21 mouse cellular contexts compared by ENCODE assay signal in genomic region chr1:132437389-132437788, GRCm38 (mm10). TPM values are rescaled to one million over a fixed set of nuclear protein-coding genes. Genes with fewer than 3 reads are reported as not detected.
DNase-seq lines count a peak whose midpoint lies in the region; ATAC-seq and TF ChIP-seq lines count a peak whose summit lies in the region.
"Had no signal": no experiment of that assay in that cellular context is flagged by ENCODE, and none has a peak within 500 bp of the region (broad histone marks: within the 10 kb centered on the region; RNA-seq: fewer than 3 reads in every experiment).

No protein-coding gene starts in this region.

- TF ChIP-seq EP300 in heart, postnatal 0 days (IDR thresholded peaks at IDR 0.05; ENCODE audit: low read depth): no peak

- intact Hi-C loops in heart, postnatal 25 days (cut with DNase I): no loop called here

- H3K9me3 ChIP-seq in heart, postnatal 0 days (replicated peaks; ENCODE audit: control insufficient read depth, low read length): no peaks in the 10 kb centered on the region
- H3K9me3 ChIP-seq in lung, embryonic 16.5 days (ENCODE audit: control insufficient read depth, low read length): peaks cover 3% of the 10 kb centered on the region
- H3K9me3 ChIP-seq: embryonic facial prominence, embryonic 12.5 days; liver, embryonic 13.5 days; neural tube, embryonic 15.5 days had no signal

- no peak for TF ChIP-seq POLR2A in thymus, adult 2 months (IDR thresholded peaks at IDR 0.05; ENCODE audit: control insufficient read depth, extremely low read depth, insufficient read depth, low read length, poor library complexity)

- no peak for DNase-seq in heart, postnatal 0 days (ENCODE audit: low spot score)
- DNase-seq in heart, postnatal 25 days (ENCODE audit: low spot score): no peak
- DNase-seq in lung, postnatal 14 days: no peak
- no peak for DNase-seq in thymus, adult 2 months
- DNase-seq in B cell, adult 2 months: no peak
- DNase-seq: adrenal gland, postnatal 10 days; cerebellum, adult 11 months; cerebellum, adult 9-11 months; forebrain, postnatal 0 days; gastrocnemius, postnatal 36 days; liver, embryonic 13.5 days; lung, adult 2 months had no signal

- peaks cover 45% of the 10 kb centered on the region for H3K36me3 ChIP-seq in heart, postnatal 0 days (replicated peaks; ENCODE audit: control insufficient read depth, insufficient read depth, low read length)
- peaks cover 14% of the 10 kb centered on the region for H3K36me3 ChIP-seq in lung, embryonic 16.5 days (ENCODE audit: control insufficient read depth, insufficient read depth, low read length)
- peaks cover 4% of the 10 kb centered on the region; the same call in 1 of the 2 replicates for H3K36me3 ChIP-seq in thymus, adult 2 months (ENCODE audit: control insufficient read depth, insufficient read depth, low read length)

- no peak overlapping the region for H3K4me3 ChIP-seq in heart, postnatal 0 days (ENCODE audit: low read depth, low read length)
- H3K4me3 ChIP-seq in lung, embryonic 16.5 days (ENCODE audit: low read length): no peak overlapping the region
- no peak overlapping the region for H3K4me3 ChIP-seq in thymus, adult 2 months (ENCODE audit: control insufficient read depth, insufficient read depth, low read length)
- H3K4me3 ChIP-seq: embryonic facial prominence, embryonic 12.5 days; heart, embryonic 12.5 days; liver, embryonic 13.5 days; neural tube, embryonic 15.5 days had no signal

- H3K27me3 ChIP-seq in heart, postnatal 0 days (ENCODE audit: control insufficient read depth, insufficient read depth, low read length): no peaks in the 10 kb centered on the region
- no peaks in the 10 kb centered on the region for H3K27me3 ChIP-seq in lung, embryonic 16.5 days (ENCODE audit: control insufficient read depth, insufficient read depth, low read depth, low read length)
- H3K27me3 ChIP-seq in thymus, adult 2 months (ENCODE audit: control insufficient read depth, insufficient read depth, low read length): no peaks in the 10 kb centered on the region
- H3K27me3 ChIP-seq: embryonic facial prominence, embryonic 12.5 days; heart, embryonic 12.5 days; liver, embryonic 13.5 days; neural tube, embryonic 15.5 days had no signal

- H3K4me1 ChIP-seq in heart, postnatal 0 days (ENCODE audit: control insufficient read depth, insufficient read depth): peaks cover 7% of the 10 kb centered on the region; the same call in 1 of the 2 replicates
- H3K4me1 ChIP-seq in lung, embryonic 16.5 days (replicated peaks; ENCODE audit: control insufficient read depth, insufficient read depth, low read length): 0 out of 2 replicates have a peak, but pooled peaks cover 4% of the 10 kb centered on the region
- H3K4me1 ChIP-seq in thymus, adult 2 months (replicated peaks; ENCODE audit: control insufficient read depth, insufficient read depth, low read length): 0 out of 2 replicates have a peak, but pooled peaks cover 4% of the 10 kb centered on the region
- H3K4me1 ChIP-seq: liver, embryonic 13.5 days had no signal

- 78% methylated on average over 5 of the region's 5 CpGs for WGBS in heart, postnatal 0 days
- 74% methylated on average over 5 of the region's 5 CpGs for WGBS in lung, embryonic 16.5 days
- WGBS in thymus, adult 2 months: 36% methylated on average over 5 of the region's 5 CpGs

- no peak for ATAC-seq in heart, postnatal 0 days (ENCODE audit: insufficient read depth, low read depth)
- no peak for ATAC-seq in lung, embryonic 16.5 days (ENCODE audit: low read depth)
- peak; percentile 59 for ATAC-seq in common myeloid progenitor, adult 5-6 weeks (replicated peaks; ENCODE audit: low read depth, poor library complexity, severe bottlenecking)
- peak; percentile 64 for ATAC-seq in megakaryocyte progenitor cell, adult 5-6 weeks (replicated peaks; ENCODE audit: poor library complexity)
- ATAC-seq: forebrain, postnatal 0 days; intestine, postnatal 0 days had no signal

- TF ChIP-seq CTCF in heart, postnatal 0 days (IDR thresholded peaks at IDR 0.05; ENCODE audit: low read depth): no peak
- no peak for TF ChIP-seq CTCF in thymus, adult 2 months (IDR thresholded peaks at IDR 0.05; ENCODE audit: borderline replicate concordance, control insufficient read depth, extremely low read depth, insufficient read depth, low read length, poor library complexity)

- peak overlapping the region; percentile 70 for H3K27ac ChIP-seq in heart, postnatal 0 days (ENCODE audit: low read depth)
- 0 out of 2 replicates have a peak overlapping the region, but pooled peaks have one; percentile 11 for H3K27ac ChIP-seq in lung, embryonic 16.5 days (ENCODE audit: low read length)
- no peak overlapping the region for H3K27ac ChIP-seq in thymus, adult 2 months (ENCODE audit: control insufficient read depth, insufficient read depth, low read length)
- H3K27ac ChIP-seq: embryonic facial prominence, embryonic 12.5 days; liver, embryonic 13.5 days; macrophage; neural tube, embryonic 15.5 days had no signal

- no peak overlapping the region for H3K4me2 ChIP-seq in heart, postnatal 0 days (ENCODE audit: low read depth, low read length)
- H3K4me2 ChIP-seq in lung, embryonic 16.5 days (ENCODE audit: low read depth, low read length): no peak overlapping the region
- H3K4me2 ChIP-seq: embryonic facial prominence, embryonic 12.5 days; heart, embryonic 12.5 days; liver, embryonic 13.5 days; midbrain, embryonic 11.5 days; neural tube, embryonic 15.5 days had no signal

- no peak overlapping the region for H3K9ac ChIP-seq in heart, postnatal 0 days (replicated peaks; ENCODE audit: low read depth, low read length)
- no peak overlapping the region for H3K9ac ChIP-seq in lung, embryonic 16.5 days (ENCODE audit: low read length)
- H3K9ac ChIP-seq: embryonic facial prominence, embryonic 12.5 days; forebrain, postnatal 0 days; heart, embryonic 12.5 days; liver, embryonic 13.5 days; neural tube, embryonic 15.5 days had no signal

RNA-seq across cellular contexts. Expression of gene Dstyk, which starts 20.0 kb away (rescaled TPM):
- 6.7 and 37.6 TPM in 2 replicates for total RNA-seq in heart, postnatal 0 days (2014; rRNA removed; ENCODE audit: low replicate concordance)
- 6.3 and 6.7 TPM in 2 replicates for polyA plus RNA-seq in heart, postnatal 0 days (2015; fragmentation: Nextera tagmentation; extraction: Ambion mirVana)
- 10 to 100 TPM; 17.4 TPM for total RNA-seq in heart, postnatal 25 days (2021)
- 15.5 and 16.6 TPM in 2 replicates for polyA plus RNA-seq in lung, embryonic 16.5 days (2015; fragmentation: Nextera tagmentation; extraction: Ambion mirVana)
- 16.2 and 25.7 TPM in 2 replicates for total RNA-seq in common myeloid progenitor, adult 5-6 weeks (2017)
- 14.2 and 20.1 TPM in 2 replicates for total RNA-seq in megakaryocyte progenitor cell, adult 5-6 weeks (2015)
- 16.0 and 22.3 TPM in 2 replicates for total RNA-seq in megakaryocyte progenitor cell, adult 5-6 weeks (2017)
- 6.3 and 6.8 TPM in 2 replicates for polyA plus RNA-seq in thymus, adult 2 months (2012; rRNA removed)

RNA-seq across cellular contexts. Expression of gene Rbbp5, which starts 39.8 kb away (rescaled TPM):
- total RNA-seq in heart, postnatal 0 days (2014; rRNA removed; ENCODE audit: low replicate concordance): 21.6 and 35.3 TPM in 2 replicates
- polyA plus RNA-seq in heart, postnatal 0 days (2015; fragmentation: Nextera tagmentation; extraction: Ambion mirVana): 15.8 and 17.8 TPM in 2 replicates
- total RNA-seq in heart, postnatal 25 days (2021): 10 to 100 TPM; 18.9 to 24.2 TPM
- 45.6 and 46.8 TPM in 2 replicates for polyA plus RNA-seq in lung, embryonic 16.5 days (2015; fragmentation: Nextera tagmentation; extraction: Ambion mirVana)
- total RNA-seq in common myeloid progenitor, adult 5-6 weeks (2017): 47.4 and 56.9 TPM in 2 replicates
- 47.7 and 50.0 TPM in 2 replicates for total RNA-seq in megakaryocyte progenitor cell, adult 5-6 weeks (2015)
- 51.8 and 72.9 TPM in 2 replicates for total RNA-seq in megakaryocyte progenitor cell, adult 5-6 weeks (2017)
- 33.1 TPM in 2 replicates for polyA plus RNA-seq in thymus, adult 2 months (2012; rRNA removed)

RNA-seq across cellular contexts. Expression of gene Tmcc2, which starts 46.3 kb away (rescaled TPM):
- total RNA-seq in heart, postnatal 0 days (2014; rRNA removed; ENCODE audit: low replicate concordance): 19.9 and 20.4 TPM in 2 replicates
- 4.6 and 6.5 TPM in 2 replicates for polyA plus RNA-seq in heart, postnatal 0 days (2015; fragmentation: Nextera tagmentation; extraction: Ambion mirVana)
- total RNA-seq in heart, postnatal 25 days (2021): 10 to 100 TPM; 17.0 to 18.5 TPM
- polyA plus RNA-seq in lung, embryonic 16.5 days (2015; fragmentation: Nextera tagmentation; extraction: Ambion mirVana): 11.0 and 16.3 TPM in 2 replicates
- 8.0 and 14.4 TPM in 2 replicates for total RNA-seq in common myeloid progenitor, adult 5-6 weeks (2017)
- 2.9 and 6.1 TPM in 2 replicates for total RNA-seq in megakaryocyte progenitor cell, adult 5-6 weeks (2015)
- total RNA-seq in megakaryocyte progenitor cell, adult 5-6 weeks (2017): 5.5 and 6.0 TPM in 2 replicates
- polyA plus RNA-seq in thymus, adult 2 months (2012; rRNA removed): 4.1 and 5.3 TPM in 2 replicates

Comparison
In these comparisons a context has a peak if more than half of its experiments do, and no peak if none do; other contexts are left out.
1. ATAC-seq: peak in common myeloid progenitor, adult 5-6 weeks (single experiment) and megakaryocyte progenitor cell, adult 5-6 weeks (single experiment); none in heart, postnatal 0 days (single experiment) and lung, embryonic 16.5 days (single experiment).